In genomic region chr2:112721217-112721616, GRCm38 (mm10) we compare ENCODE assay signal across 15 mouse cellular contexts.
"Had no signal": no experiment of that assay in that cellular context is flagged by ENCODE, and none has a peak within 500 bp of the region (broad histone marks: within the 10 kb centered on the region; RNA-seq: fewer than 3 reads in every experiment).

No protein-coding gene starts in this region.

- H3K4me2 ChIP-seq: liver, embryonic 11.5 days; liver, embryonic 15.5 days; stomach, embryonic 15.5 days had no signal

- H3K4me1 ChIP-seq: liver, embryonic 15.5 days; stomach, embryonic 15.5 days had no signal

- DNase-seq: kidney, adult 8-10 months; kidney, postnatal 25 days; lung, adult 2 months; lung, postnatal 4 days; right cerebral cortex, postnatal 14 days; thymus, adult 2 months; thymus, postnatal 36 days had no signal

- H3K27ac ChIP-seq: left cerebral cortex, adult 2 months; limb, embryonic 10.5 days; liver, embryonic 15.5 days; stomach, embryonic 15.5 days had no signal

- H3K9ac ChIP-seq: liver, embryonic 15.5 days; stomach, embryonic 15.5 days had no signal

- H3K36me3 ChIP-seq: limb, embryonic 10.5 days; liver, embryonic 15.5 days; stomach, embryonic 15.5 days had no signal

- H3K27me3 ChIP-seq: liver, embryonic 15.5 days; stomach, embryonic 15.5 days had no signal

- H3K4me3 ChIP-seq: left cerebral cortex, adult 2 months; limb, embryonic 10.5 days; liver, embryonic 15.5 days; myocyte; stomach, embryonic 15.5 days had no signal

- H3K9me3 ChIP-seq: limb, embryonic 10.5 days; liver, embryonic 15.5 days; stomach, embryonic 15.5 days had no signal

- ATAC-seq: intestine, postnatal 0 days; lung, postnatal 0 days had no signal
